In the genomic region with DNA sequence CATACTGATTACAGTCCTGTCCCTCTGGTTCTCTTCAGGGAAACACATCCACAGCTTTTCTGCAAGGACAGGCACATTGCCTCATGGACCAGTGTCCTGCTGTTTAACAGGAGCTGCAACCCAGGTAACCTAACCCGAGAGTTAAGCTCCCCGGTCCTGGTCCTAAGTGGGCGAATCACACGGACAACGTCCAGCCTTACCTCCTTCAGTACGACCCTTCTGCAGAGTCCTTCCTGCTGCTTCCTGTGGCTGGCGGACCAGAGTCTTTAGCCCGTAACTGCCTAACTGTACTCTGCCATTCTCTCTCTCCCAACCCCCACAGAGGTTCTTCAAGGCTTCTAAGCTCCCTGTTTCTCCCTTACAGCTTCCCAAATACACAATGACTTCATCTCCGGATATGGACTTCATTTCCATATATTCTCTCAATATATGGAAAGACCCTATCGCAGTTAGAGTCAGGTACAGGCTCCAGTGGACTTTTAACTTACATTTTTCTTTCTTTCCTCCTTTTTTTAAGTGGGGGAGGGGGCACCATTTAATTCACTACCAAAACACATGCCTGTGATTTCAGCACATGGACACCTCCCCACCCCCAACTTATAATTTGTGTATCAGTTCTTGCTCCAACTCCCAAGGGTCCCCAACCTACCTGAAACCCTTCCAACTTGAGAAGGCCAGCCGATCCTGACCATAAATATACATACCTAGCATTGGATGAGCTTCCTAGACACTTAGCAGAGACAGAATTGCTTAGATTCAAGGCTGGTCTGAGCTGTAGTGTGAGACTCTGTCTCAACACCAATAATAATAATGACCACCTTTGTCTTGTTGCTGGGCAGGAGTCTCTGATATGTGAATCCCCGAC, we compare ENCODE assay signal across 11 mouse cellular contexts. TPM values are rescaled to one million over a fixed set of nuclear protein-coding genes. Genes with fewer than 3 reads are reported as not detected.
DNase-seq lines count a peak whose midpoint lies in the region; ATAC-seq and TF ChIP-seq lines count a peak whose summit lies in the region.
"Had no signal": no experiment of that assay in that cellular context is flagged by ENCODE, and none has a peak within 500 bp of the region (broad histone marks: within the 10 kb centered on the region; RNA-seq: fewer than 3 reads in every experiment).

No protein-coding gene starts in this region.

- peaks cover 87% of the 10 kb centered on the region for H3K4me1 ChIP-seq in heart, embryonic 13.5 days
- peaks cover 31% of the 10 kb centered on the region for H3K4me1 ChIP-seq in lung, postnatal 0 days (ENCODE audit: insufficient read depth, low read depth, low read length)
- H3K4me1 ChIP-seq in hindbrain, embryonic 13.5 days (replicated peaks) = peaks cover 79% of the 10 kb centered on the region
- H3K4me1 ChIP-seq in neural tube, embryonic 15.5 days = peaks cover 62% of the 10 kb centered on the region

- peak overlapping the region; percentile 42 for H3K4me2 ChIP-seq in heart, embryonic 13.5 days
- H3K4me2 ChIP-seq in lung, postnatal 0 days (replicated peaks; ENCODE audit: low read depth, low read length) = peak overlapping the region; percentile 8; the same call in 1 of the 2 replicates
- no peak overlapping the region for H3K4me2 ChIP-seq in hindbrain, embryonic 13.5 days
- no peak overlapping the region for H3K4me2 ChIP-seq in neural tube, embryonic 15.5 days

- no peak for ATAC-seq in heart, embryonic 13.5 days (ENCODE audit: extremely low read depth, insufficient number of reproducible peaks, low FRiP score, low TSS enrichment)
- no peak for ATAC-seq in lung, postnatal 0 days
- ATAC-seq in hindbrain, embryonic 13.5 days (ENCODE audit: low FRiP score) = no peak
- ATAC-seq in neural tube, embryonic 15.5 days (ENCODE audit: low FRiP score) = no peak

- peak overlapping the region; percentile 94 for H3K27ac ChIP-seq in heart, embryonic 13.5 days (replicated peaks)
- peak overlapping the region; percentile 68 for H3K27ac ChIP-seq in lung, postnatal 0 days (ENCODE audit: low read length)
- peak overlapping the region; percentile 58; the same call in 1 of the 2 replicates for H3K27ac ChIP-seq in hindbrain, embryonic 13.5 days
- peak overlapping the region; percentile 43; the same call in 1 of the 2 replicates for H3K27ac ChIP-seq in neural tube, embryonic 15.5 days (replicated peaks)

- peak overlapping the region; percentile 0; the same call in 1 of the 2 replicates for H3K4me3 ChIP-seq in heart, embryonic 13.5 days
- H3K4me3 ChIP-seq in lung, postnatal 0 days (ENCODE audit: low read depth, low read length) = no peak overlapping the region
- H3K4me3 ChIP-seq in hindbrain, embryonic 13.5 days = no peak overlapping the region
- no peak overlapping the region for H3K4me3 ChIP-seq in neural tube, embryonic 15.5 days (replicated peaks)
- H3K4me3 ChIP-seq: erythroblast, embryonic 14.5 days had no signal

- 40% methylated on average over 12 of the region's 12 CpGs for WGBS in heart, embryonic 13.5 days
- 31% methylated on average over 12 of the region's 12 CpGs for WGBS in lung, postnatal 0 days
- 54% methylated on average over 12 of the region's 12 CpGs for WGBS in hindbrain, embryonic 13.5 days
- WGBS in neural tube, embryonic 15.5 days = 55% methylated on average over 12 of the region's 12 CpGs

- no peaks in the 10 kb centered on the region for H3K27me3 ChIP-seq in heart, embryonic 13.5 days (replicated peaks)
- H3K27me3 ChIP-seq in lung, postnatal 0 days (replicated peaks; ENCODE audit: insufficient read depth, low read length) = no peaks in the 10 kb centered on the region
- no peaks in the 10 kb centered on the region for H3K27me3 ChIP-seq in hindbrain, embryonic 13.5 days
- no peaks in the 10 kb centered on the region for H3K27me3 ChIP-seq in neural tube, embryonic 15.5 days (replicated peaks)

- H3K9me3 ChIP-seq in heart, embryonic 13.5 days = no peaks in the 10 kb centered on the region
- H3K9me3 ChIP-seq in lung, postnatal 0 days (ENCODE audit: low read length) = no peaks in the 10 kb centered on the region
- no peaks in the 10 kb centered on the region for H3K9me3 ChIP-seq in hindbrain, embryonic 13.5 days
- no peaks in the 10 kb centered on the region for H3K9me3 ChIP-seq in neural tube, embryonic 15.5 days (replicated peaks)

- no peaks in the 10 kb centered on the region for H3K36me3 ChIP-seq in heart, embryonic 13.5 days
- H3K36me3 ChIP-seq in lung, postnatal 0 days (ENCODE audit: insufficient read depth, low read length) = no peaks in the 10 kb centered on the region
- no peaks in the 10 kb centered on the region for H3K36me3 ChIP-seq in hindbrain, embryonic 13.5 days
- no peaks in the 10 kb centered on the region for H3K36me3 ChIP-seq in neural tube, embryonic 15.5 days

- intact Hi-C loops in left cerebral cortex, postnatal 14 days (cut with DNase I) = no loop called here

- no peak for TF ChIP-seq CTCF in lung, postnatal 0 days (IDR thresholded peaks at IDR 0.05)

- DNase-seq in heart, adult 18-20 months = no peak
- DNase-seq in lung, postnatal 0 days (ENCODE audit: low spot score) = peak; percentile 35
- DNase-seq in lung, postnatal 14 days = no peak
- no peak for DNase-seq in MN1 (ENCODE audit: low spot score)
- no peak for DNase-seq in left cerebral cortex, postnatal 14 days (ENCODE audit: low spot score in 2 of 2)
- DNase-seq: cerebellum, adult 18-20 months; thymus, postnatal 4 days had no signal

- no peak for TF ChIP-seq EP300 in lung, postnatal 0 days (IDR thresholded peaks at IDR 0.05)

- peak overlapping the region; percentile 63 for H3K9ac ChIP-seq in heart, embryonic 13.5 days
- H3K9ac ChIP-seq in lung, postnatal 0 days (replicated peaks; ENCODE audit: low read depth) = no peak overlapping the region
- no peak overlapping the region for H3K9ac ChIP-seq in hindbrain, embryonic 13.5 days
- H3K9ac ChIP-seq in neural tube, embryonic 15.5 days (replicated peaks) = no peak overlapping the region

RNA-seq across cellular contexts. Expression of a gene that starts 11.6 kb away (rescaled TPM):
- polyA plus RNA-seq in heart, embryonic 13.5 days (2015; fragmentation: Nextera tagmentation; extraction: Ambion mirVana) = 4.4 and 5.2 TPM in 2 replicates
- 1 to 10 TPM; 3.5 to 5.0 TPM for total RNA-seq in heart, adult 18-20 months (2021)
- 5.9 and 6.6 TPM in 2 replicates for polyA plus RNA-seq in lung, postnatal 0 days (2015; fragmentation: Nextera tagmentation; extraction: Ambion mirVana)
- polyA plus RNA-seq in hindbrain, embryonic 13.5 days (2015; fragmentation: Nextera tagmentation; extraction: Ambion mirVana) = 13.6 and 17.0 TPM in 2 replicates
- 8.7 and 10.4 TPM in 2 replicates for polyA plus RNA-seq in neural tube, embryonic 15.5 days (2015; fragmentation: Nextera tagmentation; extraction: Ambion mirVana)
- 10 to 100 TPM; 16.4 to 17.6 TPM for total RNA-seq in left cerebral cortex, postnatal 14 days (2021)

Comparison
In these comparisons a context has a peak if more than half of its experiments do, and no peak if none do; other contexts are left out.
1. H3K27ac ChIP-seq: peak in every context shown above with its lines; median percentile 94 in heart, embryonic 13.5 days; 68 in lung, postnatal 0 days; 58 in hindbrain, embryonic 13.5 days; 43 in neural tube, embryonic 15.5 days.
2. H3K4me2 ChIP-seq: peak in heart, embryonic 13.5 days (single experiment) and lung, postnatal 0 days (single experiment); none in hindbrain, embryonic 13.5 days (single experiment) and neural tube, embryonic 15.5 days (single experiment).